Mouse (Mus musculus): ENCODE measurements at regions not wholly inside any gene's neighbourhood (a gene's known extent, or its start where the extent isn't known, plus 50 kb on each side); places are given as distances from the start of the nearest gene placed in this dataset.
"Not testable (repeated sequence)": the region's sequence is repeated elsewhere in the genome, so short reads cannot be mapped to it uniquely, and the experiment has no call there.

GRCm38 (mm10) chr10:48582006-48582405 is 1206.6 kb downstream of the Grik2 start:
- DNase-seq (ENCODE audit: low spot score in 2 of 2): peak; percentile 4 to 55
- intact Hi-C loops (cut with DNase I): no loop called here

GRCm38 (mm10) chr10:48581081-48581480 is 1207.5 kb downstream of the Grik2 start:
- DNase-seq (ENCODE audit: low spot score in 2 of 2): no peak
- intact Hi-C loops (cut with DNase I): no loop called here

- peak in 1 of 2 experiments; percentile 1 for DNase-seq (ENCODE audit: low spot score in 2 of 2)
- intact Hi-C loops (cut with DNase I): no loop called here
Measured at GRCm38 (mm10) chr10:48572600-48572999, 1216.0 kb downstream of the Grik2 start.

- intact Hi-C loops (cut with DNase I); DNase-seq (ENCODE audit: low spot score in 2 of 2): not testable (repeated sequence)
Measured at GRCm38 (mm10) chr10:48549791-48550190, 1238.8 kb downstream of the Grik2 start.

- intact Hi-C loops (cut with DNase I): no loop called here
- no peak for DNase-seq (ENCODE audit: low spot score in 2 of 2)
Measured at GRCm38 (mm10) chr10:48522258-48522657, 1266.3 kb downstream of the Grik2 start.

GRCm38 (mm10) chr10:48472927-48473326 is 1315.6 kb downstream of the Grik2 start:
- intact Hi-C loops (cut with DNase I): no loop called here
- no peak for DNase-seq (ENCODE audit: low spot score in 2 of 2)

GRCm38 (mm10) chr10:48443739-48444342 is 1344.7 kb downstream of the Grik2 start:
- intact Hi-C loops (cut with DNase I): no loop called here
- DNase-seq (ENCODE audit: low spot score in 2 of 2): no peak

GRCm38 (mm10) chr10:48433287-48433686 is 1355.3 kb downstream of the Grik2 start:
- DNase-seq (ENCODE audit: low spot score in 2 of 2): no peak
- intact Hi-C loops (cut with DNase I): no loop called here

GRCm38 (mm10) chr10:48425501-48425900 is 1363.1 kb downstream of the Grik2 start:
- intact Hi-C loops (cut with DNase I): no loop called here
- DNase-seq (ENCODE audit: low spot score in 2 of 2): no peak

- no peak for DNase-seq (ENCODE audit: low spot score in 2 of 2)
- intact Hi-C loops (cut with DNase I): no loop called here
Measured at GRCm38 (mm10) chr10:48405071-48405470, 1383.5 kb downstream of the Grik2 start.
